Mouse (Mus musculus): ENCODE measurements around the gene Ccdc6.

Gene Ccdc6

DNA sequence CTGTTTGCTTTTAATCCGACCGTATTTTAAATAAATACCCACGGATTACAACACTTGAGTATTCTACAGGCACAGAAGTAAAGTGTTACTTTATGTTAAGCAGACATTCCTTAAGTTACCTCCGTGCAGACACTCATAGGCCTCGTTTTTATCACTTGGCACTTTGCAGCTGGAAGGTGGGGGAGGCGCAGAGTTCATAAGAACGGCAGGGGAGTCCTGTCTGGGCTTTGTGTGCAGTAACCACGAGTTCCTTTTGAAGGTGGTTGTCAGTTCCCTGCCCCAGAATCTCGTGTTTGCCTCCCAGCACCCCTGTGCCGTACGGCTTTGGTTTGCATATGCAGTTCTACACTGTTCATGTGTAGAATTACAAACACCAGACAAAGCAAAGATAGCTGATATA is 70.7 kb downstream of the Ccdc6 start:
- in situ Hi-C loops (cut with MseI, MboI) = no loop called here

DNA sequence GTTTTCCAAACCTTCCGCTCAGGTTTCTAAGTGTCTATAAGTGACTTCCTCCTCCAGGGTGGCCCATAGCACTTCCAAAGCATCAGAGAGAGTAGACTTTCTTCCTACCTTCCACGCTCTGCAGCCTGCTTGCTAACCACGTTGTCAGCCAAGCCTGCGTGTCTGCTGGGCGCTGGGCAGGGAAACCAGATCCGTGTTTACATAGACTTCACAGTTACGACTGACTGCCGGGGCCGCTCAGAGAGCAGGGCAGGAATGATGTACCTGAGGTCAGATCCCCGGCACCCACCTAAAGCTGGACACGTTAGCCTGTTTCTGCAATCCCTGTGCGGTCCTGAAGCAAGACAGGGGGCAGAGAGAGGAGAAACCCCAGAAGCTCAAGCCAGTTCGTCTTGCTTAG is 71.5 kb downstream of the Ccdc6 start:
- in situ Hi-C loops (cut with MseI, MboI) = no loop called here

GRCm38 (mm10) chr10:70169044-70169443 is 72.1 kb downstream of the Ccdc6 start:
- in situ Hi-C loops (cut with MseI, MboI) = no loop called here

DNA sequence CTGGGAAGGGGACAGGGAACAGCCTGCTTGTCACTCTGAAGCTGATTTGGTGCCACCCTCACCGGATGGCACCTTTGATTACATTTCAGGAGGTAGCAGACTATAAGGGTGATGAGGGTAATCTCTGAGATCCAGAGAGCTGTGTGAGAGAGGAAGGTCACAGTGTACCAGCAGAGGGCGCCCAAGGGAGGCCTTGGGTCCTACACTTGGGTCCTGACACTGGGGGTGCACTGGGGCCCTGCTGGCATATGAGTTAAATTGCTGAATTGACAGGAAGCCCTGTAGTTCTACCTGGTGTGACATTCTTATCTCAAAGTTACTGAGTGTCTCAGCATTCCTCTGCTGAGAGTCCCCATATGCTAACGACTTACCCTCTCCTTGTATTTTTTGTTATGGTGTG is 76.4 kb downstream of the Ccdc6 start:
- in situ Hi-C loops (cut with MseI, MboI) = no loop called here

GRCm38 (mm10) chr10:70174494-70175190 is 77.7 kb downstream of the Ccdc6 start:
- in situ Hi-C loops (cut with MseI, MboI) = no loop called here

GRCm38 (mm10) chr10:70180727-70181126 is 83.8 kb downstream of the Ccdc6 start:
- in situ Hi-C loops (cut with MseI, MboI) = no loop called here

- in situ Hi-C loops (cut with MseI, MboI) = no loop called here
Measured at GRCm38 (mm10) chr10:70181279-70181972, 84.5 kb downstream of the Ccdc6 start.

DNA sequence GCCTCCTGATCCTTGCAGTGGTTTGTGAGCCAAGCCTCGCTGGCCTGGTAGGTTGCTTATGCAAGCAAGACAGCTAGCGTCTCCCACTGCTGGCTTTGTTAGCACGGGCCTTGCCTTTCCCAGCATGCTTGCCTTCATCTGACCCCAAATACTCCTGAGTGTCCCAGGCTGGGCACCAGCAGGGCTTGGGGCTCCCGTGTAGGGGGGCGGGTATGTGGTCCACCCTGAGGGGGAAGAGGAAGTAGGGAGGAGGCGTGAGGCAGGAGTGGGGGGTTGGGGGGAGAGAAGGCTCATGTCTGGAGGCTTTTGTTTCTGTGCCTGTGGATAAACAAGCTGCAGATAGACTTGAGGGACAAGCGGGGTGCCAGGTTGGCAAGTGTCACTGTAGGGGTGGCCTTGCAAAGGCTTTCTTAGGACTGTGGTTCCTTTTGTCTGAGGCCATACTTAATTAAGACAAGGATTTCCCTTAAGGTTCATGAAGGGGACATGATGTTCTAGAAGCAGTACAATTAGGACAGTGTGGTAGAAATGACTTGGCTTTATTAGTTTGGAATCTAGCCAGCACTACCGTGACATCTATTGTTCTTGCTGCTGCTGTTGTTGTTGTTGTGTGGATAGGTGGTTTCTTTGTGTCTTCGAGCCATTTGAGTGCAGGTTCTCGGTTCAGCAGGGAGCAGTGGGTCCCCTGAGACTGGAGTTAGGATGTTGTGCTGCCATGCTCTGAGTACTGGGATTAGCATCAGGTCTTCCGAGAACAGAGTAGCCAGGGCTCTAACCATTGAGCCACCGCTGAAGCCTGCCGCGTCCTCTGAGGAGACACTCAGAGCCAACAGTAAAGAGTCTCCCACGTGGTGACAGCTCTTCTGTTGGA is 86.5 kb downstream of the Ccdc6 start:
- in situ Hi-C loops (cut with MseI, MboI) = no loop called here

DNA sequence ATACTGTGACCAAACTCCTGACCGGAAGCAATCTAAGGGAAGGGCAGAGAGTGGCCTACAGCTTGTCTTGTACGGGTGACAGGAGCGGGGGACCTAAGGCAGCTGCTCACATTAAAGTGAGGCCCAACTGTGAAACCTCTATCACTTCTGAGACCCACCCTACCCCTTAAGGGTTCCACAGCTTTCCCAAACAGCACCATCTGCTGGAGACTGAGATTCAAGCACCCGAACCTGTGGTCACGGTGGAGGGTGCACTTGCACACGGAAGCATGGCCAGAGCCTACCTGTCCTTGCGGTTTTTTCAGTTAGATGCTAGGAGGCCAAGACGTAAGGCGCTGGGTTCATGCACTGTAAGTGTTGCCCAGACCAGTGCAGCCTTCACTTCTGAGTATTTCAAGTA is 89.2 kb downstream of the Ccdc6 start:
- in situ Hi-C loops (cut with MseI, MboI) = no loop called here

DNA sequence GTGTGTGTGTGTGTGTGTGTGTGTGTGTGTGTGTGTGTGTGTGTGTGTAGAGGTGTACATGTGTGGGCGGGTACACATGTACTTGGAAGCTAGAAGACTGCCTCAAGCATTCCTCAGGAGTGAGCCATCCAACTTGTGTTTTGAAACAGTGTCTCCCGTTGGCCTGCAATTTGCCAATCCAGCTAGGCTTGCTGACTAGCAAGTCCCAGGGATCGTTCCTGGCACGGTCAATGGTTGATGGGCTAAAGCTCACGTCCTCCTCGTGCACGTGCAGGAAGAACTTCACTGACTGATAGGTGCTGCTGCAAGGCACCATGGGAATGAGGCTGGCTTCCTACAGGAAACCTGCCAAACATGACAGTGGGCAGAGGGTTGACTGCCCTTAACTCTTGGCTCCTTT is 89.7 kb downstream of the Ccdc6 start:
- in situ Hi-C loops (cut with MseI, MboI) = no loop called here

DNA sequence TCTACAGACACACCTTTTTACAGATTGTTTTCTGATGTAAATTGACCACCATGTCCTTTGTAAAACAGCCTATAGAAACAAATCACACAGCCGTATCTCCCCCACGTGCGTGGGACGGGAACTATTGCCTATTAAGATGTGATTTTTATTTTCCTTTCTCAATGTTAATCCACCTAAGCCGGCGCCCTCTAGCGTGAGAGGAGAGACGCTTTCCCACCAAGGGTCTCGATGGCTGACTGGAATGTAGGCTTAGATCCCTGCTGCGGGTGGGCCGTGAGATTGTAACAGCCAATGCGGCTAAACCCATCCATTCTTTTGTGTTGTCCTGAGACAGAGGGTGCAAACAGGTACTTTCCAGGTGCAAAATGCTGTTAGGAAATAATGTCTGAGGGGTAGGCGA is 92.9 kb downstream of the Ccdc6 start:
- in situ Hi-C loops (cut with MseI, MboI) = loop anchor here (10.0 kb wide), 1 partner anchor 105 kb away; no protein-coding TSS in a partner anchor

- in situ Hi-C loops (cut with MseI, MboI) = loop anchor here (10.0 kb wide), 1 partner anchor 101 kb away; no protein-coding TSS in a partner anchor
Measured at GRCm38 (mm10) chr10:70194283-70194682, 97.4 kb downstream of the Ccdc6 start.

- in situ Hi-C loops (cut with MseI, MboI) = loop anchor here (10.0 kb wide), 1 partner anchor 100 kb away; no protein-coding TSS in a partner anchor
Measured at GRCm38 (mm10) chr10:70195279-70195678, 98.4 kb downstream of the Ccdc6 start.

- in situ Hi-C loops (cut with MseI, MboI) = loop anchor here (10.0 kb wide), 1 partner anchor 99 kb away; no protein-coding TSS in a partner anchor
Measured at GRCm38 (mm10) chr10:70195786-70196185, 98.9 kb downstream of the Ccdc6 start.

GRCm38 (mm10) chr10:70196666-70197065 is 99.7 kb downstream of the Ccdc6 start:
- in situ Hi-C loops (cut with MseI, MboI) = loop anchor here (10.0 kb wide), 1 partner anchor 98 kb away; no protein-coding TSS in a partner anchor

- in situ Hi-C loops (cut with MseI, MboI) = loop anchor here (10.0 kb wide), 1 partner anchor 97 kb away; no protein-coding TSS in a partner anchor
Measured at GRCm38 (mm10) chr10:70197601-70198000, 100.7 kb downstream of the Ccdc6 start.

DNA sequence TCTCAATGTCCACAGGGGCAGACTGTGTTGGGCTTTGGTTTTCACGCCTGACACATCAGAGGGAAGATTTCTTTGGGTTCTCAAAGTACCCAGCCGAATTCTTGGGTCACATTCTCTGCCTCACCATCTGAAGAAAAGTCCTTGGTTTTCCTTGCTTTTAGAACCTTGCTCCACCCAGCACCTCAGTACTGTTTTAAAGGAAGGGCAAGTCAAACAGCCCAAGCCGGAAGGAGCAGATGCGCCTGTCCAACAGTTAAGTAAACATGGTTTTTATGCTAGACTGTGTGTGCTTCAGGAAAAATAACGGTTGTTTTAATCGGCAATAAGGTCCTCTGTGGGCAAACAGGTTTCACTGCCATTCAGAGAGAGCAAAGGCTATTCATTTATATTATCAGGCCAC is 101.1 kb downstream of the Ccdc6 start:
- in situ Hi-C loops (cut with MseI, MboI) = loop anchor here (10.0 kb wide), 1 partner anchor 97 kb away; no protein-coding TSS in a partner anchor

- in situ Hi-C loops (cut with MseI, MboI) = loop anchor here (10.0 kb wide), 1 partner anchor 96 kb away; no protein-coding TSS in a partner anchor
Measured at GRCm38 (mm10) chr10:70198951-70199463, 102.1 kb downstream of the Ccdc6 start.

DNA sequence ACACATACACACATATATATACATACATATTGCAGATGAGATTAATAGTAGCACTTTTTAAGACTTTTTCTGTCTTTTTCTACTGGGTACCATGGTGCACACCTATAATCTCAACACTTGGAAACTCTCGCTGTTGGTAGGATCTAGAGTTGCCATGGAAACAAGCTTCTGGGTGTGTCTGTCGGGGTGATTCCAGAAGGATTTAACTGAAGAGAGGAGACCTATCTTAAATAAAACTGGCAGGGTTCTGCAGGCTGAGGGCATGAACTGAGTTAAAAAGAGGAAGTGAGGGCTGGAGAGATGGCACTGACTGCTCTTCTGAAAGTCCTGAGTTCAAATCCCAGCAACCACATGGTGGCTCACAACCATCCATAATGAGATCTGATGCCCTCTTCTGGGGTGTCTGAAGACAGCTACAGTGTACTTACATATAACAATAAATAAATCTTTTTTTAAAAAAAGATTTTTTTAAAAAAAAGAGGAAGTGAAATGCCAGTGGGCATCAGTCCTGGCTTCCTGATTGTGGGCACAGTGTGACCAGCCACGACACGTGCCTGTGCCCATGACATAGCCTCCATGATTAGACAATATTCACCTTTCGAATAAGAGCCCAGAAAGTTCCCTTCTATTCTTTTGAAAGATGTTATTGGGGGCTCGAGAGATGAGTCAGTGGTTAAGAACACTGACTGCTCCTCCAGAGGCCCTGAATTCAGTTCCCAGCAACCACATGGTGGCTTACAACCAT is 102.7 kb downstream of the Ccdc6 start:
- in situ Hi-C loops (cut with MseI, MboI) = loop anchor here (10.0 kb wide), 1 partner anchor 95 kb away; no protein-coding TSS in a partner anchor

GRCm38 (mm10) chr10:70200889-70201500 is 104.1 kb downstream of the Ccdc6 start:
- in situ Hi-C loops (cut with MseI, MboI) = no loop called here
